Mouse (Mus musculus): Measurements from ENCODE around the gene Kif16b. TPM values are rescaled to one million over a fixed set of nuclear protein-coding genes. Genes with fewer than 3 reads are reported as not detected.

Gene Kif16b
- polyA plus RNA-seq, 1 experiment from 2014 or later: 6.7 TPM

DNA sequence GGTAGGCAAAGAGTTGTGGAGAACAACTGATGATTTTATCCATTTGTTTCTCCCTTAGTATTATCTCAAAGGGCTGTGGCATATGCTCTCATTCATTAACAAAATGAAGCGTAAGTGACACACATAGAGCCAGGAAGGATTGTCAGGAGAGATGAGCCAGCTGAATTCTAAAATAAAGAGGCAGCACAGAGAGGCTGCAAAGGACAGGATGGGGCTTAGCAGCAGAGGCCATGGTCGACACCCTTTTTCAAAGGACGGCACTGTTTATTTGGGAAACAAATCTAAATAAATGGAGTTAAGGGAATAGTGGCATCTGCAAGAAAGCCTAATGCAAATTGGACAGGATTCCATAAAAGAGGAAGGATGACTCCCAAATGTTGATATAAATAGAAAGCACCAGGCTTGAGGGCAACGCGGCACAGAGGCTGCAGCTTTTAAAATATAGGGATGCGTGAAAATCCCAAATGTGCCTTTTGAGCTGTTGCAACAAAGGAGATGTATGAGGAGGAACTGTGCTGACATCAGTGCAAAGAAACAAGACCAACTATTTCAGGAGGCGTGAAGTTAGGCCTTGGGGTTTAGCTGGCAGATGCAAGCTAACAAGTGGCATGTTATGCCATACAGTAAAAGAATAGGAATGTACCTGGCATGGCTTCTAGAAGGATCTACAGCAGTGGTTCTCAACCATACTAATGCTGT lies 265.6 kb downstream of the Kif16b start:
- 83% methylated on average over 7 of the region's 7 CpGs for WGBS
- Histone ChIP-seq H3K4me3 (ENCODE audit: low read depth, low read length) (no peak overlapping the region), H3K9me3 (ENCODE audit: control insufficient read depth, low read length) (no peaks in the 10 kb centered on the region), H3K27me3 (replicated peaks; ENCODE audit: control insufficient read depth, insufficient read depth, low read length) (no peaks in the 10 kb centered on the region), H3K9ac (ENCODE audit: low read depth, low read length) (no peak overlapping the region), H3K4me2 (no peak overlapping the region), H3K27ac (ENCODE audit: low read depth, low read length) (no peak overlapping the region), H3K36me3 (ENCODE audit: control insufficient read depth, insufficient read depth, low read length) (no peaks in the 10 kb centered on the region), H3K4me1 (replicated peaks; ENCODE audit: control insufficient read depth, insufficient read depth, low read length) (no peaks in the 10 kb centered on the region)
- DNase-seq (ENCODE audit: low spot score) (no peak), ATAC-seq (replicated peaks; ENCODE audit: low FRiP score) (no peak)

DNA sequence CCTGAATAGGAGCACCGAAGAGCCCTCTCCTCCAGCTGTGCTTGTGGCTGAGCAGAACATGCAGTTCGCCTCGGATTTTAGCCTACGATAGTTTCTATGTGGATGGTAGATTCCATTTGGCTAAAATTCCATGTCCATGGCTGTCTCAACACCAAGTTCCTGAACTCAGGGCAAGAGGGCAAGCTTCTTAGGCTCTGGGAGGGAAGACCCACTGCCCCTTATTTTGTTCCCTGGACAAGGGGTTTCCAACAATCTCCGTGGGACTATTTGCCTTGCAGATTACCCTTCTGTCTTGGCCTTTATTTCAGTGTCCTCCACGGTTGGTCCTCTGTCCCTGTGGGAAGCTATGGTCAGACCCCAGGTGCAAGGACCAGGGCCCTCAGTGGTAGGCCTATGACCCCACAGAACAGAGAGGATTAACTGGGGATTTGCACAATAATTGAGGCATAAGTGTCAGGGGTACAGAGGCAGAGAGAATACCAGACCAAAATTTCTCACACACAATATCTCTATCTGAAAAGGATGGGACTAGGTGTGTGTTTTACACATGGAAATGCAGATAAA lies 267.3 kb downstream of the Kif16b start:
- 80% methylated on average over 6 of the region's 6 CpGs for WGBS

DNA sequence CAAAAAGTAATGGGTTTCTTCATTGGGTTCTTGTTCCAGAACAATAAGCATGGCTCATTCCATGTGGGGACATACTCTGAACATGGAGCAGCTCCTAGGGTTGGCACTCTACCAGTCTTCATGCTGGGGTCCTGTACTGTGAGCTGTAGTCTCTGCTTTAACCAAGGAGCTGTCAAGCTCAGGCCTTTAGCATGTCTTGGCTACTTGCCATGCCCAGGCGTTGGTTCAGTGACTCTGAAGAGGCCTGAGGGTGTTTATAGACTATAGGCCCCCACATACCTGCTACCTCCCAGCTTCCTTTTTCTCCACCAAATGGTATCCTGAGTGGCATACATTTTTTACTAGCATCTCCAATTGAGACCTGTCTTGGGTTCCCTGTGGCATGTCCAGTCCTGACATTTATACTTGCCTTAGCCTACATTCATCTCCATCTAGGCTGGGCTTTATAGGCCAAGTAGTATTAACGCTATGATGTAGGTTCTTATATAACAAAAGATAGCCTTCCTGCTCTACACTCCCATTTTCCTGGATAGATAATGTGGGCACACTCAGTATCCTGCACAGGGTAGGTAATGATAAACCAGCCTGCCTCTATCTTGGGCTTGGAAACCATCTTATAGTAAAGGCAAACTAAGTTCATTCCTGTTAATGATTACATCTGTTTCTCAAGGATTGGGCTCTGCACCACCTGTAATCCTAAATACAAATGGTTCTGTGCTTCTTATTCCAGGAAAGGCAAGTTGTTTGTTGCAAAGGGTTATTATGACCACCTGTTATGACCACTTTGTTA lies 271.6 kb downstream of the Kif16b start:
- no peak for DNase-seq (ENCODE audit: low spot score)
- ATAC-seq (replicated peaks; ENCODE audit: low FRiP score): no peak

More for the DNA sequence above, 267.3 kb downstream of the Kif16b start:
- Histone ChIP-seq H3K9me3 (ENCODE audit: control insufficient read depth, low read length) (no peaks in the 10 kb centered on the region), H3K4me1 (replicated peaks; ENCODE audit: control insufficient read depth, insufficient read depth, low read length) (no peaks in the 10 kb centered on the region), H3K27me3 (replicated peaks; ENCODE audit: control insufficient read depth, insufficient read depth, low read length) (no peaks in the 10 kb centered on the region), H3K9ac (ENCODE audit: low read depth, low read length) (no peak overlapping the region), H3K4me2 (no peak overlapping the region), H3K27ac (ENCODE audit: low read depth, low read length) (no peak overlapping the region), H3K4me3 (ENCODE audit: low read depth, low read length) (no peak overlapping the region), H3K36me3 (ENCODE audit: control insufficient read depth, insufficient read depth, low read length) (no peaks in the 10 kb centered on the region)
- no peak for ATAC-seq (replicated peaks; ENCODE audit: low FRiP score)
- DNase-seq (ENCODE audit: low spot score): no peak

DNA sequence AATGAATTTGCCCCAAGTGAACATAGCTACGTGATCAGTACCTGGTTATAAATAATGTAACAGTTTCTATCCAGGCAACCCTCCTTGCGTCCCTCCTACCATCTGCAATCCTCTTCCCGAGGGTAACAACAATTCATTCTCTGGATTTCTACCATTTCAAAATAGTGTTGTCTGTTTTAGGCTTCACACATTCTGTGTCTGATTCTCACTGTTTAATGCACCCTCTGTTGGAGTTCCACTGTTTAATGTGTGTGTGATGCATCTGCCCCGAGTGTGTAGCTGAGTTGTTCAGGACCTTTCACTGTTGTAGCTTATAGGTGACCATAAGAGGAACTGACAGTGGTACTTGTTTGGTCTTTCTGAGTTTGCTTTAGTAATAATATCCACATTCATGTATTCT lies 275.6 kb downstream of the Kif16b start:
- Histone ChIP-seq H3K4me1 (replicated peaks; ENCODE audit: control insufficient read depth, insufficient read depth, low read length) (no peaks in the 10 kb centered on the region), H3K4me3 (ENCODE audit: low read depth, low read length) (no peak overlapping the region), H3K27me3 (replicated peaks; ENCODE audit: control insufficient read depth, insufficient read depth, low read length) (no peaks in the 10 kb centered on the region), H3K4me2 (no peak overlapping the region), H3K9me3 (ENCODE audit: control insufficient read depth, low read length) (no peaks in the 10 kb centered on the region), H3K27ac (ENCODE audit: low read depth, low read length) (no peak overlapping the region), H3K9ac (ENCODE audit: low read depth, low read length) (no peak overlapping the region), H3K36me3 (ENCODE audit: control insufficient read depth, insufficient read depth, low read length) (no peaks in the 10 kb centered on the region)
- DNase-seq (ENCODE audit: low spot score) (no peak), ATAC-seq (replicated peaks; ENCODE audit: low FRiP score) (no peak)
- 80% methylated on average over 4 of the region's 4 CpGs for WGBS

More for the DNA sequence above, 271.6 kb downstream of the Kif16b start:
- Histone ChIP-seq H3K9me3 (ENCODE audit: control insufficient read depth, low read length) (no peaks in the 10 kb centered on the region), H3K4me3 (ENCODE audit: low read depth, low read length) (no peak overlapping the region), H3K4me2 (no peak overlapping the region), H3K36me3 (ENCODE audit: control insufficient read depth, insufficient read depth, low read length) (no peaks in the 10 kb centered on the region), H3K4me1 (replicated peaks; ENCODE audit: control insufficient read depth, insufficient read depth, low read length) (no peaks in the 10 kb centered on the region), H3K27me3 (replicated peaks; ENCODE audit: control insufficient read depth, insufficient read depth, low read length) (no peaks in the 10 kb centered on the region), H3K9ac (ENCODE audit: low read depth, low read length) (no peak overlapping the region), H3K27ac (ENCODE audit: low read depth, low read length) (no peak overlapping the region)
- 77% methylated on average over 2 of the region's 2 CpGs for WGBS

DNA sequence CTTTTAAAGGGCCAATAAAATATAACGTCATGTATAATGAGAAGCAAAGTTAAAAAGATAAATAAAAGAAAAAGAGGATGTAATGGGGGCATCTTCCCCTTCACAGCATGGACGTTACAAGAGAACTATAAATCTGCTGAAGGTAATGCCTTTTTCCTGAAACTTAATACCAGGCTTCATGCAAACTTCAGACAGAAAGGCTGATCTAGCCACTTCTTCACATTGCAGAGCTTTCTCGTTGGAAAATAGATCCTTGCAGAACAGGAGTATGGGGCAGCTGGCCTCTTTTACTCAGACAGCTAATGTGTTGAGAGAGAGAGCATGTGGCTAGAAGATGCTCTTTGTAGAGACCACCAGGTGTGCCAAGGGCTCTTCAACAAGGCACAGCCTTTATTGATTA lies 276.2 kb downstream of the Kif16b start:
- Histone ChIP-seq H3K9ac (ENCODE audit: low read depth, low read length) (no peak overlapping the region), H3K27me3 (replicated peaks; ENCODE audit: control insufficient read depth, insufficient read depth, low read length) (no peaks in the 10 kb centered on the region), H3K36me3 (ENCODE audit: control insufficient read depth, insufficient read depth, low read length) (no peaks in the 10 kb centered on the region), H3K4me2 (no peak overlapping the region), H3K4me3 (ENCODE audit: low read depth, low read length) (no peak overlapping the region), H3K4me1 (replicated peaks; ENCODE audit: control insufficient read depth, insufficient read depth, low read length) (no peaks in the 10 kb centered on the region), H3K27ac (ENCODE audit: low read depth, low read length) (no peak overlapping the region), H3K9me3 (ENCODE audit: control insufficient read depth, low read length) (no peaks in the 10 kb centered on the region)
- ATAC-seq (replicated peaks; ENCODE audit: low FRiP score) (no peak), DNase-seq (ENCODE audit: low spot score) (no peak)
- 67% methylated on average over 3 of the region's 3 CpGs for WGBS

DNA sequence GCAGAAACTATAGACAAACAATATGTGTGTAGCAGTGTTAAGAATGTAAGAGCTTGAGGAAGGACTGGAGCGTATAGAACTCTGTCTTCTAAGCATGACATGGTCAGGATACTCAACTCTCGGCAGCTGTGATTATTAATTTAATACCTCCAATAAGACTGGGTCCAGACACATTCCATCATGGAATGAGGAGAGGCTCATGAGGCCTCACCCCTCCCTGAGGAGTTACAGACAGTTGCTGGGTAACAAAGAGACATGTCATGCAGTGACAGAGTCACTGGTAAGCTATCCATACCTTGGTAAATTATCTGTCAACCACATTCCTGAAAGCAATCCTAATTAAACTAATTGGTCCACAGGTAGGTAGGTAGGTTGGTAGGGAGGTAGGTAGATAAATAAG lies 277.1 kb downstream of the Kif16b start:
- no peak overlapping the region for H3K4me2 ChIP-seq
- ATAC-seq (replicated peaks; ENCODE audit: low FRiP score): no peak
- H3K9ac ChIP-seq (ENCODE audit: low read depth, low read length): no peak overlapping the region
- H3K9me3 ChIP-seq (ENCODE audit: control insufficient read depth, low read length): no peaks in the 10 kb centered on the region
- H3K27me3 ChIP-seq (replicated peaks; ENCODE audit: control insufficient read depth, insufficient read depth, low read length): no peaks in the 10 kb centered on the region
- no peaks in the 10 kb centered on the region for H3K36me3 ChIP-seq (ENCODE audit: control insufficient read depth, insufficient read depth, low read length)
- no peak overlapping the region for H3K4me3 ChIP-seq (ENCODE audit: low read depth, low read length)
- no peak for DNase-seq (ENCODE audit: low spot score)
- no peak overlapping the region for H3K27ac ChIP-seq (ENCODE audit: low read depth, low read length)
- no peaks in the 10 kb centered on the region for H3K4me1 ChIP-seq (replicated peaks; ENCODE audit: control insufficient read depth, insufficient read depth, low read length)
- WGBS: 92% methylated on average over 2 of the region's 2 CpGs

DNA sequence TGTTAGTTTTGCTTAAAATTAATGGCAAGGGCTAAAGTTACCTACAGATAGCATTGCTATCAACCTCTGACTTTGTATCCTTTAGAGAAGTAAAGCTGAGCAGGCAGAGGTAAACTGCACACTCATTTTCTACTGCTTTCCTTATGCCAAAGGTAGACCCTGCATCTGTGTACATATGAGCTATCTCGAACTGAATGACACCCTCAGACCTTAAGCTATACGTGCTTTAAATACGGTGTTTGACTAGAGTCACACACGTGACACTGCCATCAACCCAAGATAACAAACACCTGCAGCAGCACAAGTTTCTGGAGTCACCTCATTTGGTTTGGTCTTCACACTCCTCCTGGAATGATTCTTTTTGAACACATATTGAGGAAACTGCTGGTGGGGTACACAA lies 280.2 kb downstream of the Kif16b start:
- H3K36me3 ChIP-seq (ENCODE audit: control insufficient read depth, insufficient read depth, low read length): no peaks in the 10 kb centered on the region
- DNase-seq (ENCODE audit: low spot score): no peak

DNA sequence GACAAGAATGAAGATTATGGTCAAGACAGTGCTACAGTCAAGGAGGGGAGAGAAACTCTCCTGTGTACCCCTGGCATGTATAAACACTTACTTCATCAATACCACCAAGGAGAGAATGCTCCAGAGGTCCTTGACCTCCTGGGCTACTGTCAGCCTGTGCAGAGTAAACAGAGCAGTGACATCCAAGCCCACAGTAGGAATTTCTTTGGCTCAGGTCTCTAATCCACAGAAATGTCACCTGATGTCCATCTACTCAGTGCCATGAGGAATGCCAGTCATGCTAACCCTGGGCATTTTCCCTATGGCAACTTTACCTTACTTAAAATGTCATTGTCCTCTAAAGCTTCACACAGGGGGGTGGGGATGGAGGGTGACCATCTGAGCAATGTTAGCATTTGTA lies 281.4 kb downstream of the Kif16b start:
- DNase-seq (ENCODE audit: low spot score): no peak

More for the DNA sequence above, 280.2 kb downstream of the Kif16b start:
- ATAC-seq (replicated peaks; ENCODE audit: low FRiP score): no peak
- WGBS: 82% methylated on average over 4 of the region's 4 CpGs
- Histone ChIP-seq H3K27me3 (replicated peaks; ENCODE audit: control insufficient read depth, insufficient read depth, low read length) (no peaks in the 10 kb centered on the region), H3K4me1 (replicated peaks; ENCODE audit: control insufficient read depth, insufficient read depth, low read length) (no peaks in the 10 kb centered on the region), H3K4me3 (ENCODE audit: low read depth, low read length) (no peak overlapping the region), H3K27ac (ENCODE audit: low read depth, low read length) (no peak overlapping the region), H3K4me2 (no peak overlapping the region), H3K9ac (ENCODE audit: low read depth, low read length) (no peak overlapping the region), H3K9me3 (ENCODE audit: control insufficient read depth, low read length) (no peaks in the 10 kb centered on the region)

More for the DNA sequence above, 281.4 kb downstream of the Kif16b start:
- Histone ChIP-seq H3K27me3 (replicated peaks; ENCODE audit: control insufficient read depth, insufficient read depth, low read length) (no peaks in the 10 kb centered on the region), H3K9me3 (ENCODE audit: control insufficient read depth, low read length) (no peaks in the 10 kb centered on the region), H3K4me3 (ENCODE audit: low read depth, low read length) (no peak overlapping the region), H3K27ac (ENCODE audit: low read depth, low read length) (no peak overlapping the region), H3K4me1 (replicated peaks; ENCODE audit: control insufficient read depth, insufficient read depth, low read length) (no peaks in the 10 kb centered on the region), H3K9ac (ENCODE audit: low read depth, low read length) (no peak overlapping the region), H3K4me2 (no peak overlapping the region), H3K36me3 (ENCODE audit: control insufficient read depth, insufficient read depth, low read length) (no peaks in the 10 kb centered on the region)
- ATAC-seq (replicated peaks; ENCODE audit: low FRiP score): no peak

Data from liver, embryonic 11.5 days (tissue).